Mouse (Mus musculus): Measurements from ENCODE around the gene Itpr3.

DNA sequence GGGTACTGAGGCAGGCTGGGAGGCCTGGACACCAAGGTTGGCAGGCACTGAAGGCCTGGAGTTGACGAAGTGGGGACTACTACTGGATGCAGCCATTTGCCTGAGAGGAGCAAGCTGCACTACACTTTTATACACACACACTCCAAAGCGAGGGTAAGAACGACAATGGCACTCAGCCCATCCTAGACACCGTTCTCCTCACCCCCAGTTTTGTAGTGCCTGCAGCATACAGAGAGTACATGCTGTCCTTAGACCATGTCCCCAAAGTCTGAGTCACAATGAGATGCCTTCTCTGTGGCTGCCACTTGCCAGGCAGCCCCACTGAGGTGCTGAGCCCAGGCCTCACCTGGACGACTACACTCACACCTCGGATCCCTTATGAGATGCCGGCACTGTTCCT is 72.7 kb downstream of the Itpr3 start:
- TF ChIP-seq CTCF (IDR thresholded peaks at IDR 0.05; ENCODE audit: low read depth, low read length): no peak
- TF ChIP-seq POLR2A (IDR thresholded peaks at IDR 0.05; ENCODE audit: insufficient read depth, low read length): no peak

Measured in ES-Bruce4 (cell line).